ENCODE assay signal across 21 mouse cellular contexts in genomic region chr5:86246559-86246958, GRCm38 (mm10). TPM values are rescaled to one million over a fixed set of nuclear protein-coding genes. Genes with fewer than 3 reads are reported as not detected.
DNase-seq lines count a peak whose midpoint lies in the region.
"Had no signal": no experiment of that assay in that cellular context is flagged by ENCODE, and none has a peak within 500 bp of the region (broad histone marks: within the 10 kb centered on the region; RNA-seq: fewer than 3 reads in every experiment).

No protein-coding gene starts in this region.

- intact Hi-C loops in left cerebral cortex, postnatal 14 days (cut with DNase I): no loop called here
- intact Hi-C loops in left cerebral cortex, postnatal 10 days (cut with DNase I): no loop called here

- peak; percentile 1 to 8 for DNase-seq in left cerebral cortex, postnatal 14 days (ENCODE audit: low spot score in 2 of 2)
- DNase-seq in left cerebral cortex, postnatal 10 days (ENCODE audit: extremely low spot score in 1 of 2, low spot score in 2 of 2): no peak
- peak; percentile 2 for DNase-seq in right cerebral cortex, adult 18-20 months
- DNase-seq in right cerebral cortex, postnatal 25 days: no peak
- DNase-seq in ZHBTc4 (ENCODE audit: low read depth, low spot score) (peak; percentile 2), MN1 (ENCODE audit: low spot score) (no peak)
- DNase-seq in brain, adult 2 months (ENCODE audit: low read depth, low spot score): peak; percentile 9
- DNase-seq: adrenal gland, postnatal 10 days; adrenal gland, postnatal 36 days; cerebellum, adult 11 months; cerebellum, adult 2 months; cerebellum, adult 9-11 months; cerebellum, postnatal 25 days; gastrocnemius, postnatal 25 days; heart, adult 18-20 months; heart, postnatal 10 days; heart, postnatal 36 days had no signal

RNA-seq across cellular contexts. Expression of gene Tmprss11c, which starts 42.5 kb away (rescaled TPM):
- total RNA-seq in left cerebral cortex, postnatal 14 days (2021): not detected
- not detected for total RNA-seq in left cerebral cortex, postnatal 10 days (2021)
- total RNA-seq: adrenal gland, adult 18-20 months; adrenal gland, postnatal 10 days; adrenal gland, postnatal 36 days; common myeloid progenitor, adult 5-6 weeks; gastrocnemius, adult 8-10 months; gastrocnemius, postnatal 25 days; heart, adult 18-20 months; heart, postnatal 10 days; heart, postnatal 36 days; MEL had no signal

RNA-seq across cellular contexts. Expression of gene Gnrhr, which starts 48.9 kb away (rescaled TPM):
- not detected for total RNA-seq in left cerebral cortex, postnatal 14 days (2021)
- under 1 TPM in 1 of 2 experiments, not detected in 1; 0.24 TPM for total RNA-seq in left cerebral cortex, postnatal 10 days (2021)
- total RNA-seq: common myeloid progenitor, adult 5-6 weeks; gastrocnemius, adult 8-10 months; gastrocnemius, postnatal 25 days; MEL had no signal

Comparison
In these comparisons a context has a peak if more than half of its experiments do, and no peak if none do; other contexts are left out.
1. DNase-seq: peak in left cerebral cortex, postnatal 14 days (2 of 2), right cerebral cortex, adult 18-20 months (single experiment), ZHBTc4 (single experiment) and brain, adult 2 months (single experiment); none in left cerebral cortex, postnatal 10 days (0 of 2), right cerebral cortex, postnatal 25 days (single experiment) and MN1 (single experiment).